Mouse (Mus musculus): Measurements from ENCODE around the gene Ccdc167. TPM values are rescaled to one million over a fixed set of nuclear protein-coding genes. Genes with fewer than 3 reads are reported as not detected.

Ccdc167 gene
- polyA plus RNA-seq, 1 experiment from 2014 or later = 16.4 TPM

DNA sequence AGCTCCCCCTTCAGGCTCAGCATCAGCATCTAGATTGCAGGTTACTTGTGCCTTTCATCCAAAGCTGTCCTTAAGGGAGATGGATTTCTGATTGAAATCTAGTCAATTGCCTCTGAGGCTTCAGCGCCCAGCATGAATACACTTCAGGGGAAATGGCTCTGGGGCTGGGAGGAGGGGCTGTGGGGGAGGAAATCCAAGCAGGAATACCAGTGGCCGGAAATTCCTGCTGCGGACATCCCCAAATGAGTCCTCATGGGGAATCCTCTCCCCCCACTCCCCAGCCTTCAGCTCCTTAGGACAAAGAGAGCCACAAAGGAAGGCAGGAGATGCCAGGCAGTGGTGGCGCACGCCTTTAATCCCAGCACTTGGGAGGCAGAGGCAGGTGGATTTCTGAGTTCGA lies 30.6 kb upstream of the Ccdc167 start:
- Histone ChIP-seq H3K4me2 (ENCODE audit: low read depth) (no peak overlapping the region), H3K9me3 (ENCODE audit: control insufficient read depth, low read length) (no peaks in the 10 kb centered on the region), H3K27me3 (ENCODE audit: control insufficient read depth, insufficient read depth, low read length) (no peaks in the 10 kb centered on the region), H3K36me3 (ENCODE audit: control insufficient read depth, insufficient read depth, low read length) (no peaks in the 10 kb centered on the region), H3K9ac (ENCODE audit: low read length) (no peak overlapping the region), H3K4me3 (ENCODE audit: low read depth, low read length) (no peak overlapping the region), H3K4me1 (ENCODE audit: control insufficient read depth, insufficient read depth, low read length) (peaks cover 12% of the 10 kb centered on the region), H3K27ac (ENCODE audit: low read depth, low read length) (peak overlapping the region; percentile 60; the same call in 1 of the 2 replicates)
- ATAC-seq (ENCODE audit: insufficient read depth, low FRiP score, low TSS enrichment) (no peak), DNase-seq (ENCODE audit: low spot score) (no peak)
- 57% methylated on average over 6 of the region's 6 CpGs for WGBS

DNA sequence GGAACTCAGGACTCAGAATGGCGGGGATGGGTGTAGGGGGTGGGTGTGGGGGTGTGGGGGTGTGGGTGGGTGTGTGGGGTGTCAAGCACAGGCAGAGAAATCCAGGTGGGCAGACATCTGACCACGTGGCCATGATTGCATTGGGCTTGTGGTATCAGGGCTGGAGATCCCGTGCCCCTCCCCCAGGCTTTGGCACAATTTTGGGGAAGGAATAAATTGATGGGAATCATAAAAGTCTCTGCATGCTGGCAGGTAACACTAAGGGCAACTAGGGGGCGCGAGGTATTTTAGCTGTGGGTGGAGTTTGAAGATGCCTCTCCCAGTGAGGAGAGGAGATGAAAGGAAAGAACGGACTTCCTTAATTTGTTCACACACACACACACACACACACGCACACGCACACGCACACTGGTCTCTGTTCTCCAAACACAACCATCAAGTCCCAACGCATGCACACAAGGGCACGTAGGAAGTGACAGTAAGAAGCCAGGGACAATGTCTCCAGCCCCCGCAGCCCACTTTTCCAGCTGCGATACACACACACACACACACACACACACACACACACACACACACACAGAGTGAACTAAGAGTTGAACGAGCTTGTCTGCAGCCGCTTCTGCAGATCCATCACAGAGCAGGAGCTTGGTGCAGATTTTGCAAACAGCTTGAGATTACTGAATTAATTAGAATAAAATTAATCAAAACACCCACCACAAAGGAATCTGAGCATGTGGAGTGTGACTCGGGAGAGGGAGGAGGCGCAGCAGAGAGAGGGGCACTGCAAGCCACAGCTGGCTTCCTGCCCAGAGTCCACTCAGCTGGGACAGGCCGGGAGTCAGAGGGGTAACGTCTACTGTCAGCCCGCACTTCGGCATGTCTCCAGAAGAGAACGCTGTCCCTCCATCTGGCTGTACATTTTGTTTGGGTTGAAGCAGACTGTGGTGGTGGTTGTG lies 21.3 kb upstream of the Ccdc167 start:
- ATAC-seq (ENCODE audit: insufficient read depth, low FRiP score, low TSS enrichment) (no peak), DNase-seq (ENCODE audit: low spot score) (peak; percentile 54)
- H3K27ac ChIP-seq (ENCODE audit: low read depth, low read length) = 0 out of 2 replicates have a peak overlapping the region, but pooled peaks have one; percentile 10
- no peak overlapping the region for H3K4me2 ChIP-seq (ENCODE audit: low read depth)
- H3K4me3 ChIP-seq (ENCODE audit: low read depth, low read length) = no peak overlapping the region
- H3K36me3 ChIP-seq (ENCODE audit: control insufficient read depth, insufficient read depth, low read length) = no peaks in the 10 kb centered on the region
- 53% methylated on average over 22 of the region's 22 CpGs for WGBS
- no peaks in the 10 kb centered on the region for H3K9me3 ChIP-seq (ENCODE audit: control insufficient read depth, low read length)
- 0 out of 2 replicates have a peak, but pooled peaks cover 2% of the 10 kb centered on the region for H3K4me1 ChIP-seq (ENCODE audit: control insufficient read depth, insufficient read depth, low read length)
- no peaks in the 10 kb centered on the region for H3K27me3 ChIP-seq (ENCODE audit: control insufficient read depth, insufficient read depth, low read length)
- H3K9ac ChIP-seq (ENCODE audit: low read length) = no peak overlapping the region

DNA sequence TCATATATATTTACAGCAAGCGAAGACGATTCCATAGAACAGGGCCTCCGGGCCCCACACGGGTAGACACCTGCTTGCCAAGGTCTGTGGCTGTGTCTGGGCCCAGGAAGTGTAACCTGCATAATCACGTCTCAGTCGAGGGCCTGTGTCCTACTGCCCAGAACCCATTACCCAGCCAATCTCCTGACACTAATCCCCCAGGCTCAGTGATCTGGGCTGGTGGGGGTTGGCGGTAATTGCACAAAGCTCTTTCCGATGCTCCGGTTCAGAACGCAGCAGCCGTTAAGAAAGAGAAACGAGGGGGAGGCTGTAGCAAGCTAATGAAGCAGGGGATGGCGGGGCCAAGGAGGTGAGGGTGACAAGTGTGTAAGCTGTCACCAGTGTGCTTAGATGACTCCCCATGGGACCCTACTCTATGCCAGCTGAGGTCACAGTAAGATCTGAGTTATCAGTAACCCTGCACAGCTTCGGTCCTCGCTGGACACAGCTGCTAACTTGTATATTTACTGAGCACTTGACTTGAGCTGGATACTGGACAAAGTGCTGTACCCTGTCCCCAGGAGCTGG lies 19.7 kb upstream of the Ccdc167 start:
- no peak overlapping the region for H3K4me2 ChIP-seq (ENCODE audit: low read depth)

DNA sequence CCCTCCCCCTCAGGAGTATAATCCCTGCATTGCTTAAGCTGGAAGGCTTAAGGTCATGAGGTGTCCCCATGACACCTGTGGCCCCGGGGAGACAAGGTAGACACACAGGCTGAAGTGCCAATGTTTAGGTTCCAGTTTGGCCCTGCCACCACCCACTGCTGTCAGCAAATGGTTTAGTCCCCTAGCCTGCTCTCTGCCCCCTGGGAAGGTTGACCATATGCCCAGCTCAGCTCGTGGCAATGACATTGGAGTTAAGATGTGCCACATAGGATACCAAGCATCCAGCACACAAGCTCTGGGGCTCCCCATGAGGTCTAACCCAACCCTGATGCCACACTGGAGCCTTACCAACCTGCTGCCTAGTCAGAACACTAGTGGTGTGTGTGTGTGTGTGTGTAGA lies 15.7 kb upstream of the Ccdc167 start:
- Histone ChIP-seq H3K4me2 (ENCODE audit: low read depth) (no peak overlapping the region), H3K4me3 (ENCODE audit: low read depth, low read length) (no peak overlapping the region), H3K27ac (ENCODE audit: low read depth, low read length) (no peak overlapping the region), H3K27me3 (ENCODE audit: control insufficient read depth, insufficient read depth, low read length) (no peaks in the 10 kb centered on the region), H3K4me1 (ENCODE audit: control insufficient read depth, insufficient read depth, low read length) (peaks cover 10% of the 10 kb centered on the region; the same call in 1 of the 2 replicates), H3K9ac (ENCODE audit: low read length) (no peak overlapping the region), H3K36me3 (ENCODE audit: control insufficient read depth, insufficient read depth, low read length) (no peaks in the 10 kb centered on the region), H3K9me3 (ENCODE audit: control insufficient read depth, low read length) (no peaks in the 10 kb centered on the region)
- WGBS = 76% methylated on average over 2 of the region's 2 CpGs
- DNase-seq (ENCODE audit: low spot score) (no peak), ATAC-seq (ENCODE audit: insufficient read depth, low FRiP score, low TSS enrichment) (no peak)

More for the DNA sequence above, 19.7 kb upstream of the Ccdc167 start:
- DNase-seq (ENCODE audit: low spot score) (peak; percentile 61), ATAC-seq (ENCODE audit: insufficient read depth, low FRiP score, low TSS enrichment) (peak; percentile 50)
- H3K27me3 ChIP-seq (ENCODE audit: control insufficient read depth, insufficient read depth, low read length) = no peaks in the 10 kb centered on the region
- WGBS = 50% methylated on average over 15 of the region's 15 CpGs
- H3K4me3 ChIP-seq (ENCODE audit: low read depth, low read length) = no peak overlapping the region
- 0 out of 2 replicates have a peak, but pooled peaks cover 3% of the 10 kb centered on the region for H3K4me1 ChIP-seq (ENCODE audit: control insufficient read depth, insufficient read depth, low read length)
- H3K27ac ChIP-seq (ENCODE audit: low read depth, low read length) = peak overlapping the region; percentile 5; the same call in 1 of the 2 replicates
- no peaks in the 10 kb centered on the region for H3K36me3 ChIP-seq (ENCODE audit: control insufficient read depth, insufficient read depth, low read length)
- no peak overlapping the region for H3K9ac ChIP-seq (ENCODE audit: low read length)
- no peaks in the 10 kb centered on the region for H3K9me3 ChIP-seq (ENCODE audit: control insufficient read depth, low read length)

DNA sequence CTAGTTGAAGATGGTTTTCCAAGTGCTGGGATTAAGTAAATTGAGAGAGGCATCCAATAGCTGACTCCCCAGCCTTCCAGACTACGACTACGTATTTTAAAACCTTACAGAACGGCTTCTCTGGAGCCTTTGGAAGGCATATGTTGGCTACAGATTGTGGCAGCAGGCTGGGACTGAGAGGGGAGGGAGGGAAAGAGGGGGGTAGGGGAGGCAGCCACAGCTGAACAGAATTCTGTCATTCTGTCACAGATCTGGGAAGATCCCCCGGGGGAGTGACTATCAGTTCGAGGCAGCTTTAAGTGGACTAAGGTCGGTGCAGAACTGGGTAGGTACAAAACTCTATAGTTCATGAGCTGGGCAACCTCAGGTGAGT lies 15.1 kb upstream of the Ccdc167 start:
- DNase-seq (ENCODE audit: low spot score) (no peak), ATAC-seq (ENCODE audit: insufficient read depth, low FRiP score, low TSS enrichment) (no peak)
- H3K27me3 ChIP-seq (ENCODE audit: control insufficient read depth, insufficient read depth, low read length) = no peaks in the 10 kb centered on the region
- no peak overlapping the region for H3K9ac ChIP-seq (ENCODE audit: low read length)
- H3K27ac ChIP-seq (ENCODE audit: low read depth, low read length) = peak overlapping the region; percentile 73
- H3K4me2 ChIP-seq (ENCODE audit: low read depth) = no peak overlapping the region
- 68% methylated on average over 6 of the region's 6 CpGs for WGBS
- no peaks in the 10 kb centered on the region for H3K9me3 ChIP-seq (ENCODE audit: control insufficient read depth, low read length)
- H3K4me1 ChIP-seq (ENCODE audit: control insufficient read depth, insufficient read depth, low read length) = peaks cover 10% of the 10 kb centered on the region; the same call in 1 of the 2 replicates
- H3K4me3 ChIP-seq (ENCODE audit: low read depth, low read length) = no peak overlapping the region
- H3K36me3 ChIP-seq (ENCODE audit: control insufficient read depth, insufficient read depth, low read length) = no peaks in the 10 kb centered on the region

DNA sequence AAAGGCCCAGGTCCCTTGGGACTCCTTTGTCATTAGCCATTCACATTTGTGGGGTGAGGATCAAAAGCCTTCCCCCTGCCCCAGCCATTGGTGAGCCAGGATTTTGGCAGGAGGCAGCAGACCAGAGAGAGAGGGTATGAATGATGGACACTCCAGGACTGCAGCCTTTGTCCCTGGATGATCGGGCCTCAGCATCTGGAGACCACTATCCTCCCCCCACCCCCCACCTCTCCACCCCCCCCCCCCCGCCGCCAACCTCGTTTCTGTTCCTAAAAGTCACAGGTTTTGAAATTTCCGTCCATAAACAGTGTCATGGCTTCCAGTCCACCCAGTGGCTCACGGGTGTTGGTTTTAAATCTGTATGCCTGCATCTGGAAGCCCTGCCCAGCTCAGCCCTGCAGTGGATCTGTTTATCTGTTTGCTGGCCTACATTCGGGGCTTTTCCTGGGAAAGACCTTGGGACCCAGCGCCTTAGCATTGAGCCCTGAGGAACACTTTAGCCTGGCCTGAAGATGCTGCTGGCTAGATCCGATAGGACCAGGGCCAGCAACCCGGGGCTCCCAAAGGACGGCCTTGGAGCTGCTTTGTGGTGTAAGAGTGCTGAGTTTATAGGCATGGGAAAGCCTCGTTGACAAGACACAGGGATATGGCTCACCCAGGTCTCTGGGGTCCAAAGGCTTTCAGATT lies 14.6 kb upstream of the Ccdc167 start:
- no peaks in the 10 kb centered on the region for H3K27me3 ChIP-seq (ENCODE audit: control insufficient read depth, insufficient read depth, low read length)
- H3K36me3 ChIP-seq (ENCODE audit: control insufficient read depth, insufficient read depth, low read length) = no peaks in the 10 kb centered on the region
- no peaks in the 10 kb centered on the region for H3K9me3 ChIP-seq (ENCODE audit: control insufficient read depth, low read length)
- peaks cover 10% of the 10 kb centered on the region; the same call in 1 of the 2 replicates for H3K4me1 ChIP-seq (ENCODE audit: control insufficient read depth, insufficient read depth, low read length)
- H3K27ac ChIP-seq (ENCODE audit: low read depth, low read length) = peak overlapping the region; percentile 73
- WGBS = 45% methylated on average over 12 of the region's 12 CpGs
- H3K4me2 ChIP-seq (ENCODE audit: low read depth) = no peak overlapping the region
- DNase-seq (ENCODE audit: low spot score) (no peak), ATAC-seq (ENCODE audit: insufficient read depth, low FRiP score, low TSS enrichment) (no peak)
- H3K9ac ChIP-seq (ENCODE audit: low read length) = no peak overlapping the region
- H3K4me3 ChIP-seq (ENCODE audit: low read depth, low read length) = no peak overlapping the region

DNA sequence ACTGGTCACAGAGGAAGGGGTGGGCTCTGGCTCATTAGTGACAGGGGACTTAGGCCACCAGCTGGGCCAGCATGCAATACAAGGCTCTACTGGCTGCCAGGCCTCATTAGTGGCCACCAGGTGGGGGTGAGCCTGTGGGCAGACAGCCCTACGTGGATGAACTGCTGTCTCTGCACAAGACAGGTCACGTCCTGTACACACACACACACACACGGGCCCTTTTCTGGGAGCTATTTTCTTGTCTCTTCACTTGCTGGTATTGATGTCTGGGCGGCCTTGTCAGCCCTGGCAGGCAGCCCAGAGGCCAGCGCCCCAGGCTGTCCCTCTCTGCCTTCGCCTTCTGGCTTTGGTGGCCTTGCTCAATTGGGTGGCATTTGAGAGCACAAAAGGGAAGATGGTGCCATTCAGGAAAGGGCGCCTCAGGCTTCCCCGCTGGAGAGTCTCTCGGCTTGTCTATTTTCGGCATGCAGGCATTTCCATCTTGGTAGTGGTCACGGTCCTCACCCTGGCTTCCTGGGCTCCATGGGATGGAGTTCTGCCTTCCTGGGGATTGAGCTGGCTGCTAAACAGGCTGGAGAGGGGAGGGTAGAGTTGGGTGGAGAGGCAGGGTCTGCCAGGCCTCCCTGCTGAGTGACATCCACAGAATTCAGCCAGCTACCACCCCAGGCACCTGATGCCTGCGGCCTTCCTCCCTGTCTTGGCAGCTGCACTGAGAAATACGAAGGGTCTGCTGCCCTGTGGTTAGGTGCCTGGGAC lies 13.8 kb upstream of the Ccdc167 start:
- Histone ChIP-seq H3K4me3 (ENCODE audit: low read depth, low read length) (no peak overlapping the region), H3K4me1 (ENCODE audit: control insufficient read depth, insufficient read depth, low read length) (peaks cover 10% of the 10 kb centered on the region; the same call in 1 of the 2 replicates), H3K9me3 (ENCODE audit: control insufficient read depth, low read length) (no peaks in the 10 kb centered on the region), H3K36me3 (ENCODE audit: control insufficient read depth, insufficient read depth, low read length) (no peaks in the 10 kb centered on the region), H3K27ac (ENCODE audit: low read depth, low read length) (peak overlapping the region; percentile 73), H3K9ac (ENCODE audit: low read length) (no peak overlapping the region), H3K27me3 (ENCODE audit: control insufficient read depth, insufficient read depth, low read length) (no peaks in the 10 kb centered on the region), H3K4me2 (ENCODE audit: low read depth) (no peak overlapping the region)
- 49% methylated on average over 13 of the region's 13 CpGs for whole genome bisulfite sequencing
- peak; percentile 44 for DNase-seq (ENCODE audit: low spot score)
- no peak for ATAC-seq (ENCODE audit: insufficient read depth, low FRiP score, low TSS enrichment)

DNA sequence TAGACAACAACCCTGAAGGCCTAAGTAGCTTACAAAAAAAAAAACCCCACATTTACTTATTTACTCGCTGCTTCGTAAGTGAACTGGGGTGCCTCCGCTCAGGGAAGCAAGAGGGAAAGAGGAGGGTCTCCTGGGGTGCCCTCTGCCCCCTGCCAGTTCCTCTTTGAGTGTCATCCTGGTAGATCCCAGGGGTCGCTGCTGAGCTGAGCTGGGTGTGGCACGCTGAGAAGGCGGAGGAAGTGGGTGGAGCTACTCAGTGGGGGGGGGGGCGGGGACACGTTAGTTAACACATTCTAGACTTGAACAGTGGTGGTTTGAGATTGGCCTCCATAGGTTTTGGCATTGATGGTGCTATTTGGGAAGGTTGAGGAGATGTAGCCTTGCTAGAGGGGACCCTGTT lies 11.2 kb upstream of the Ccdc167 start:
- no peaks in the 10 kb centered on the region for H3K9me3 ChIP-seq (ENCODE audit: control insufficient read depth, low read length)
- H3K4me3 ChIP-seq (ENCODE audit: low read depth, low read length) = no peak overlapping the region
- no peak overlapping the region for H3K9ac ChIP-seq (ENCODE audit: low read length)
- no peak overlapping the region for H3K4me2 ChIP-seq (ENCODE audit: low read depth)
- ATAC-seq (ENCODE audit: insufficient read depth, low FRiP score, low TSS enrichment) (no peak), DNase-seq (ENCODE audit: low spot score) (no peak)
- no peaks in the 10 kb centered on the region for H3K27me3 ChIP-seq (ENCODE audit: control insufficient read depth, insufficient read depth, low read length)
- H3K27ac ChIP-seq (ENCODE audit: low read depth, low read length) = no peak overlapping the region
- no peaks in the 10 kb centered on the region for H3K36me3 ChIP-seq (ENCODE audit: control insufficient read depth, insufficient read depth, low read length)
- peaks cover 8% of the 10 kb centered on the region; the same call in 1 of the 2 replicates for H3K4me1 ChIP-seq (ENCODE audit: control insufficient read depth, insufficient read depth, low read length)
- WGBS = 50% methylated on average over 8 of the region's 8 CpGs
